Mouse (Mus musculus): ENCODE results near the gene Med12l. TPM values are rescaled to one million over a fixed set of nuclear protein-coding genes. Genes with fewer than 3 reads are reported as not detected.

Gene Med12l
- polyA plus RNA-seq (2012) = 0.01 TPM in 1 of 2 replicates, not detected in the other

DNA sequence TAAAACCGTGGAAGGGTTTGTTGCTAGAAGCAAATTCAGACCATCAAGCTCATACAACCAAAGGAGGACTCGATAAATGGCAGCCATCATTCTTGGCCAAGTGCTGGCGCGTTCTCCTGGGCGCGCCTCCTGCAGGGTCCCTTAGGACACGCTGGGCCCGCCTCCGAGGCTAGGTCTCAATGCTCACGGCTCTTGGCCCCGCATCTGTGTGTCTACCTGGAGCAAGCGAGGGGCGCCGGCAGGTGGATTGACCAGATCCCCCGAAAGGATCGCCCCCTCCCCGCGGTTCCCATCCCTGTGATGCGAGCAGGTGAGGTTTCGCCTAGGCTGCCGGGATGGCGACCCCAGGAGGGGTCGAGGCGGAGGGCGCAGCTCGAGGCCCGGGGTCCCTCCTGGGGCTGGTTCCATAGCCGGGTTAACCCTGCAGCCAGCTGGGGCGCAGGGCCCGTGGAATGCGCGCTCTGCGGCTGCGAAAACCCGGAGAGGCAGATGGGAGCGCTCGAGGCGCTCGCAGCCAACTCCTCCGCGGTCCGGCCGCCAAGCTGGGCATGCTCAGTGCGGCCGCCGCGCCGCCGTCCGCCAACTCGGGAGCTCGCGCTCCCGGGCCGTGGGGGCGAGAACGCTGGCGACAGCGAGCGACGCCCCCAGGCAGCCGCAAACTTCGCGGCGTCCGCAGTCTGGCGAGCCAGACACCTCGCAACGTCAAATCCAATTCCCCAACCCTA is at the start of gene Med12l:
TSS of gene Med12l (plus strand) at position 555 of the 725 bp plus-strand sequence.
- no peak for TF ChIP-seq GATA1 (IDR thresholded peaks at IDR 0.05; ENCODE audit: low read length)

DNA sequence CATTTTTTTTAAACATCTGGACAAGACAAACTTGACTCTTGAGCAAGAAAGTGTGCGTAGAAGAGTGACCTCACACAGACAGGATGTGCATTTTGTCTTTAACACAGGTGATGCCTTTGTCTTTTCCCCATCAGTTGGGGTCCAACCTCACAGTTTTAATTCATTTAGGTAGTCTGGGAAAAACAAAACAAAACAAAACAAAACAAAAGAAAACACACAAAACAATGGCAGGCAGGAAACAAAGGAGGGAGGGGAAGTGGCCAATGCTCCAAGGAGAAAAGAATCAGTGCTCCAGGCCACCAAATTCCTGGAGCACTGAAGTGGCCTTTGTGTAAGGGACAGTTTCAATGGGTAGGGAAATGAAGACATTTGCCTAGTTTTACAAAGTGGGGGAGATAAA is 44.5 kb upstream of the Med12l start:
- TF ChIP-seq GATA1 (IDR thresholded peaks at IDR 0.05; ENCODE audit: low read length) = no peak

DNA sequence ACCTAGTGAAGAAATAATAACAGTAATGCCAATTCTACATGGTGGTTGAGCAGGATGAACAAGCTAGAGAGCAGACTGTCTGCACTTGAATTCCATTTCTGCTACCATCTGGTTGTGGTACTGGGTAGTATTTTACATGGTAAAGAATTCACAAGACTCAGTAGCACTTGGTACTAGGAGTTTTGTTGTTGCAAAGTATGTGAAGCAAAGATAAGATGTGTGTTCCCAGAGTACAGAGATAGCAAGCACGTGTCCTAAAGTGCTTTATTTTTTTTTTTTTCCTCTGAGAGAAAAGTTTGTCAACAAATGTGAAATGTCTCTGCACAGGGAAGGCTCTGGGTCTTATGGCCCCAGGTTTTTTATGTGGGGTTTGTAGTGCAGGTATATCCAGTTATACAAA is 28.2 kb upstream of the Med12l start:
- TF ChIP-seq GATA1 (IDR thresholded peaks at IDR 0.05; ENCODE audit: low read length) = no peak

DNA sequence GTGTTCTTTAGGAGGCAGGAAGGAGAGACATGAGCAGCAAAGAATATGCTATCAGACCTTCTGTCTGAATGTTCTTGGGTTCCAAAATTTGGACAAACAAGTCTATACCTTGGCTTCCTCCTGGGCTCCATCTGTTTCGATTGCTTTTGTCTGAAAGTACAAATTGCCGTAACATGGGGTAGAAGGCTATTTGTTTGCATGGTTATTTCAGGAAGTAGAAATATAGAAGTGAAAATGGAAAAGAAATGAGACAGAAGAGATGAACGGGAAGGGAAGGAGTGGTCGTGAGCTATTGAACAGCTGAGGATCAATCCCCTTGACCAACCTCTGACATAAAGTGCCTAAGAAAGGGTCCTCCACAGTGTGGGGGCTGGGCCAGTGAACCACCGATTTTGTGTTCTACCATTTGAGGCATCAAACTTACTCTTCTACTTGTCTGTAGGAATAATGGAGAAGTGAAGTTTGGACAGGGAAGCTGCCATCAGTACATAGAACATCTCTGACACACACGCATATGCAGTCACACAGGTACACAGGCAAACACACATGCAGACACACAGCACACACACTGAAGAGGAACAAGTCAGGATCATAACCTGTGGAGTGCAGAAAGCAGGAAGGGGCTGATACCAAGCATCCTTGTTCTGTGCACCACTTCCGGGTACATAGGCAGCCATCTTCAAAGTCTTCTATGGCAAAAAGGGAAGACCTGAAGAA is 27.6 kb upstream of the Med12l start:
- TF ChIP-seq GATA1 (IDR thresholded peaks at IDR 0.05; ENCODE audit: low read length) = no peak

DNA sequence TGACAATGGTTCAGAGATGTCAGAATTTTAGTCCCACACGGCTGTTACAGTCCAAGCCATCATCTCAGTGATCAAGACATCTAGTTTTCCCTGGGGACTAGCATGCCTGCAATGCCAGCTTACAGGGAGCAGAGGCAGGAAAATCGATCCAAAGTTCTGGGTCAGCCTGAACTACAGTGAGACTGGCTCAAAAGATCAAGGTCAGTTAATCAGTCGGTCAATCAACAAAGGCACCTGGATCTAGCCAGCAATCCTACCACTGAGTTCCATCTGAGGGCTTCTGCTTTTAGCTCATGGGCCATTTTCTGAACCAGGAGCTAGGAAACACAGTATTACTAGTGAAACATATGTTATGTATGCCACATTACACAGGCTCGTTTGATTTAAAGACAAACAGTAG is 25.0 kb upstream of the Med12l start:
- TF ChIP-seq GATA1 (IDR thresholded peaks at IDR 0.05; ENCODE audit: low read length) = no peak

DNA sequence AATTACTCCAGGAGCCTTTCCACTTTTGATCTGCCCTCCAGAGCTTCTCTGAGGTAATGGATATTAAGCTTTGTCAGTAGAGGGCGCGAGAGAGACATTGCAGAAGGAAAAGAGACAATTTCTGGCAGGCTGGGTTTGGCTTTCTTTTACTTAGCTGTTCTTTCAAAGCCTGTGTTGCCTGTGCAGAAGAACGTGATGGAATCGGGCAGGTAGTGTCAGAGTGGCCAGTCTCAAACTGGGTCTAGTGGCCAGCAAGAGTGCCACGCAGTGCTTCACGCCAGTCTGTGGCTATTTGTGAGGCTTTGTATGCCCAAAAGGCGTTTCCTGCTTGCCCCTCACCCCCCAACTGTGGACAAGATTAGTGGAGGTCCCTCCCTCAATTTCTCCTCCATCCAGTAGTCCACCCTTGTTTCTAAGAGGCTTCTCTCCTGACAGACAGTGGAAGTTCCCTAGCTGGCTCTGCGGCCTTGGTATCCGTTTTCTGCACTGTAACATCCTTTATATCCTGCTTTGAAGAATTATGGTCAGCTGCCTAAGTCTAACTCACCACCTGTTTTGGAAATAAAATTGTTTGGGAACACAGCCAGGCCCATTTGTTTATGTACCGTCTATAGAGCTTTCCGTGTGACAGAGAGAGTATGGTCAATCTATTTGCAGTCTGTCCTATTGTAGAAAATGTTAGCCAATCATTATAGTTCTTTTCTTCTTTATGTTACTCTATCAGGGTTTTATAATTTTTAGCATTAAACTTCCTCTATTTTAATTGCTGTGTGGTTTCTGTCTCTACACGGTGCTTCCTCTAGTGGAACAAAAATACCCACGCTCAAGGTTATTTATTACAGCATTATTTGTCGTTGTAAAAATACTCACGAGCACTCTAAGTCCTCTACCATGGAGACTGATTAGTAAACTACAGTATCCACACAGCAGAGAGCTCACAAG is 22.5 kb upstream of the Med12l start:
- TF ChIP-seq GATA1 (IDR thresholded peaks at IDR 0.05; ENCODE audit: low read length) = no peak

DNA sequence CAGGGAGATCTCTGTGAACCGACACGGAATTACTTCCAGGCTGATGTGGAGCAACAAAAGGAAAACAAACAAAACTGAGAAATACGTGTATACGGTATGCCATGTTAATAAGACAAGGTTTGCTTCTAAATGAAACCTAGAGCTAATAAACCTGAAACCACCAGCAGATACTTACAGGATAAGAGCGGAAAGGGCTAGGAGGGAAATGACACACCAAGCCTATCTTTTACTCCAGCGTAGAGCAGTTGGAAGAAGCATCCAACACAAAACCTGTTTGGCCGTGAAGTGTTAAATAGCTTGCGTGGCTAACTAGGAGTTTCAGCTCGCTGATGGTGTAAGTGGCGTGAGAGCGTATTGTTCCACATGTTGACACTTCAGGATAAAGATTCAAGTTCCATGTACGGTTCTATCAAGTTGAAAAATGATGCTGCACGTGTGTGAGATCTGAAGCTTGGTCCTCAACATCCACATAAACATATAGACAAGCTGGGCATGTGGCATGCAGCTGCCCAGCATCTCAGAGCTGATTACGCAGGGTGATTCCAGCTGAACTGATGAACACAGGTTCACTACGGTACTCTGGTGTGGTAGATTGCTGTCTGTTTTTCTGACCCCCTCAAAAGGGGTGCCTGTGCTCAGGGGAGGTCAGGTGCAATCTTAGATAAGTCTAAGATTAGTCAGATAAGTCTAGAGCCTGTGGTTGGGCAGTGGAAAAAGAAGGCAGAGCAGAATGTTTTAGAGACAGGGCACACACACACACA is 21.6 kb upstream of the Med12l start:
- no peak for TF ChIP-seq GATA1 (IDR thresholded peaks at IDR 0.05; ENCODE audit: low read length)

DNA sequence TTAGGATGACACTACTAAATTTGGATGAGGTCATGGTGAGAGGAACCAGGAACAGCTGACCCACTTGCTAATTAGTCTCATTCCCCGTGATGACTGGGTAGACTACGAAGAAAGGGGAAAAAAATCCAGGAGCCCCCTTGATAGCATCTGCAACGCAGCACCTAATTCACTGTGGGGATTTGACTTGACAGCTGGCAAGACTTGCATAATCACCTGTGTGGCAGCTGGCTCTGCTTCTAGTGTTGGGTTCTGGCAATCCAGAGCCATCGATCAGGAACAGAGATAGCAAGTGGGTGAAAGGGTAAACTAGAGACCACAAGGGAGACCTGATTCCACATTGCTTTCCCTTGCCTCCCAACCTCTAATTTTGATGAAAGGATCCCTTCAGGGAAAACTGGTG is 19.8 kb upstream of the Med12l start:
- no peak for TF ChIP-seq GATA1 (IDR thresholded peaks at IDR 0.05; ENCODE audit: low read length)

DNA sequence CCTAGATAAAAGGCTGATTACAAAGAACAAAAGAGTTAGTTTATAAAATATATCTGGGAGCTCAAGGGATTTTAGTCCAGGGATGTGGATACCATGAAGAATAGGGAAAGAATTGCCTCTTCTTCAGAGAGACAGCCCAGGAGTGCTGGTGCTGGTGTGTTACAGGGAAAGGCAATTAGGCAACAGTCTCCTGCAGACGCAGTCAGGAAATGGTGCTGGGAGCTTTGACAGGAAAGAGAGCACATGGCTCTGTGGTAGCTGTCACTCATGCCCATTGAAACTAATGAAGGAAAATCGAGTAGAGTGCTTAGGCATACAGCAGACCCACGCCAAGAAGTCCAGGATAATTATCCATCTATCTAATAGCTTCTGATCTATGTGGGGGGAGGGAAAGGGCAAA is 16.3 kb upstream of the Med12l start:
- no peak for TF ChIP-seq GATA1 (IDR thresholded peaks at IDR 0.05; ENCODE audit: low read length)

DNA sequence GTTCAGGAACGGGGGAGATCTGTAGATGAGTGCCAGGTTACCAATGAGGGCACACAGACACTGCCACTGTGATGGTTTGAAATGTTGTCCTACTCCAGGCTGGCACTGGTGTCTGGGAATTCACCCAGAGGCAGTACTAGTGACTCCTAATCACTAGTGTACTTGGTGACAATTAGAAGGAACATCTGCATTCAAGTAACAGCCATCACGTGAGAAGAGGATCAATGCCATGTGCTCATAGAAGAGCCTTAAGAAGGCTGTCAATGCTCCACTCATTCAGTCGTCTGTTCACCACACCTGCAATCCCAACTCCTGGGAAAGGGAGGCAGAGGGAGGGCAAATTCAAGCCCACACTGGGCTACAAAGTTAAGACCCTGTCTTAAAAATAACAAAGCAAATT is 15.1 kb upstream of the Med12l start:
- no peak for TF ChIP-seq GATA1 (IDR thresholded peaks at IDR 0.05; ENCODE audit: low read length)

DNA sequence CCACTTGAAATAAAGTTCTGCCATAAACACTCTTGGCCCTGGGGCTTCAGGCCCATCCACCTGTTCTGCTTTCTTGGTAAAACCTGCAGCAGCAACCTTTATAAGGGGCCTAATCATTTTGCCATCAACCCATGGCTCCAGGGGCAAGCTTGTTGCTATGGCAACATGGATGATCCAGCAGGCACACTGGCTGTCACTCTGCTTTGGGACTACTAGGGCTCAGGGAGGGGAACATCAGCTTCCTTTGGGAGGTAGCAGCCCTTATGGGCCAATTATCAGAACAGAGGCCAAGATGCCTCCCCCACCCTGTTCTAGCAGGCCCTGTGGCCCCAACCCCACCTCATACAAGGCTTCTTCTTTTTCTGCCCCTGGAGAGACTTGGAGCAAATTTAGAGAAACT is 13.5 kb upstream of the Med12l start:
- no peak for TF ChIP-seq GATA1 (IDR thresholded peaks at IDR 0.05; ENCODE audit: low read length)

DNA sequence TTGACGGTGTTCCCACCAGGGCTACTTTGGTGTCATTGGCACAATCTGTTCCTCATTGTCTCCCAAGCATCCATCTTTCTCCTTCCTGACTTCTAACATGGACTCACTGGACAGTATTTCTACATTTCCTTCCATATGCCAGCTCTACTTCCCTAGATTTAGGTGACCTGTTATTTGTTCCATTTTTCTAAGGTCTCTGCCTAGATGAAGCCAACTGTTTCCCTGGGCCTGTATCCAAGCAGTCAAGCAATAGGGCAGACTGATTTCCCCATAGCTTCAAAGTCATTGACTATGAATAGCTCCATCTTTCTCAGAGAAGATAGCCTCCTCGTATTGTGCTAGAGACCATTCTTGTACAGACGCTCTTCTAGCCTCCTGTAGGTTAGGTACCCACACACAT is 12.0 kb upstream of the Med12l start:
- no peak for TF ChIP-seq GATA1 (IDR thresholded peaks at IDR 0.05; ENCODE audit: low read length)

DNA sequence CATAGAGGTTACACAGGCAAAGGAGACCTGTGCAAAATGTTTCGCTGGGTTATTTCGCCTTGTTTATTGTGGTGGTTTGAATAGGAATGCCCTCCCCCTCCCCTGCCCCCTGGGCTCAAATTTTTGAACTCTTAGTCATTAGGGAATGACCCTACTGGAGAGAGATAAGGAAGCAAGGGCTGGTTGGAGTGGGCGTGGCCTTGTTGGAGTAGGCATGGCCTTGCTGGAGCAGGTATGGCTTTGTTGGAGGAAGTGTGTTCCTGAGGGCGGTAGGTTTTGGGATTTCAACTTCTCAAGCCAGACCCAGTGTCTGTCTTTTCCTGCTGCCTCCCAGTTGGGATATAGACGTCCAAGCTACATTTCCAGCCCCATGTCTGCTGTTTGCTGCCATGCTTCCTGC is 1.9 kb upstream of the Med12l start:
- TF ChIP-seq GATA1 (IDR thresholded peaks at IDR 0.05; ENCODE audit: low read length) = no peak

DNA sequence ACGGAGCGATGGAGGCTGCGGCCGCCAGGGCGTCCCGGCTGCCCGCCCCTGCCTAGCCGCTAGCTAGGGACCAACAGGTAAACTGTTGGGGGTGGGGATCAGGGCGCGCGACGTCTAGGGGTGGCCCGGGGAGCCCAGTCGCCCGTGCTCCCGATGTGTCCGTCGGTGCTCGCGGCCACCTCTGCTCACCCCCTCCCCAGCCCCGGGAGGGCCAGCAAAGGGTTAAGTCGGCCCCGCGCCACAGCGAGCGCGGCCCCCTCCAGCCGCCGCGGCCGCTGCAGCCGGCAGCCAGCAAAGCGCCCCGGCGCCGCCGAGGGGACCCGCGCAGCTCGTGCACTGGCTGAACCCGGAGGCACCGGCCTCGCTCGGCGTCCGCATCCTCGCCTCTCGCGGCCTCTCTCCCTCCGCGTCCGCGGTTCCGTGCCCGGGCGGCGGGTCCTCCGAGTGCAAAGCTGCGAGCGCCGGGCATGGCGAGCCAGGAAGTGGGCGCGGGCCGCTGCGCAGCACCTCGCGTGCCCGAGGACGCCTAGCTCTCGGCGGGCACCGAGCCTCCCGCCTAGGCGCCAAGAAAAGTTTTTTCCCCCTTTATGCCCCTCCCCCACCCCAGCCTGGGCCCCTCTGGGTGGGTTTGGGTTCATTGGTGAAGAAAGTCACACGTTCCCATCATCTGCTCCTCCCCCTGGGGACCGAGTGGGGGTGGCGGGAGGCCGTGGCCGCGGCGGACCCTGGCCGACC is 538 bp downstream of the Med12l start:
- TF ChIP-seq GATA1 (IDR thresholded peaks at IDR 0.05; ENCODE audit: low read length) = no peak

All from G1E-ER4 (cell line).